Mouse (Mus musculus) small intestine, adult 10 weeks (tissue): ENCODE measurements around the gene Elovl1. TPM values are rescaled to one million over a fixed set of nuclear protein-coding genes. Genes with fewer than 3 reads are reported as not detected.

Experiments
- polyA plus RNA-seq: library from polyadenylated mRNA; stranded (reverse); fragments of 350-450 nt; fragmentation: Illumina TruSeq; extraction: RNeasy Lipid Tissue Mini Kit (QIAGEN cat#74804); gene quantifications from one replicate; pipeline ENCODE4 v1.2.3, GENCODE M21; 2014; ENCODE audit warnings: low replicate concordance

Elovl1 gene
- polyA plus RNA-seq, result 22.9 TPM

DNA sequence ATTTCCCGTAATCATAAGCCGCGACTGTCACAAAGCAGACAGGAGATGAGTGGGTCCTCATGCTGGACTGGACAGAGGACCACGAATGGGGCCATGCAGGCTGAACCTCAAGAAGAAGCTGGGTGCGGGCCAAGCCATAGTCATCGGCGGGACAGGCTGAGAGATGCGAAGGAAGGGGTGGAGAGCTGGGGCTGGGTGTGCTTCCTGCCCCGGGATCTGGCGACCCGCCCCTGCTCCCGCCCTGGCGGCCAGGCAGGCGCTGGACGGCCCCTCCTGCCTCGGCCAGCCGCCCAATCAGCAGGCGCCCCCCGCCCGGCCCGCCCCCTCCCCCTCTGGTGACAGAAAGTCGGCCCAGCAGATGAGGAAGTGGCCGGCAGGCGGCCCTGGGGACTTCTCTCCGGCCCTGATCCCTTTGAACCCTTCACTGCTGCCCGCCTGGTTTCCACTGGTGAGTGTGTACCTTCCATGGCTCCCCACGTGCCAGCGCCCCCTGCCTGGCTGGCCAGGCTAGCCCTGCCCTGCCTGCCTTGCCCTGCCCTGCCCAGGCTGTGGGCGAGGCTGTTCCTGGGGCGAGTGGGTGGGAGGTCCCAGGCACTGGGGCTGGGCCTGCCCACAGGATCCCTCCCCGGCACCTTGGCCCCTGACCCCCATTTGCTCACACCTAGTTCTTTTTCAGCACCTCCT, at the start of gene Elovl1:
TSS of gene Elovl1 (plus strand) at position 326 of the 684 bp plus-strand sequence.

DNA sequence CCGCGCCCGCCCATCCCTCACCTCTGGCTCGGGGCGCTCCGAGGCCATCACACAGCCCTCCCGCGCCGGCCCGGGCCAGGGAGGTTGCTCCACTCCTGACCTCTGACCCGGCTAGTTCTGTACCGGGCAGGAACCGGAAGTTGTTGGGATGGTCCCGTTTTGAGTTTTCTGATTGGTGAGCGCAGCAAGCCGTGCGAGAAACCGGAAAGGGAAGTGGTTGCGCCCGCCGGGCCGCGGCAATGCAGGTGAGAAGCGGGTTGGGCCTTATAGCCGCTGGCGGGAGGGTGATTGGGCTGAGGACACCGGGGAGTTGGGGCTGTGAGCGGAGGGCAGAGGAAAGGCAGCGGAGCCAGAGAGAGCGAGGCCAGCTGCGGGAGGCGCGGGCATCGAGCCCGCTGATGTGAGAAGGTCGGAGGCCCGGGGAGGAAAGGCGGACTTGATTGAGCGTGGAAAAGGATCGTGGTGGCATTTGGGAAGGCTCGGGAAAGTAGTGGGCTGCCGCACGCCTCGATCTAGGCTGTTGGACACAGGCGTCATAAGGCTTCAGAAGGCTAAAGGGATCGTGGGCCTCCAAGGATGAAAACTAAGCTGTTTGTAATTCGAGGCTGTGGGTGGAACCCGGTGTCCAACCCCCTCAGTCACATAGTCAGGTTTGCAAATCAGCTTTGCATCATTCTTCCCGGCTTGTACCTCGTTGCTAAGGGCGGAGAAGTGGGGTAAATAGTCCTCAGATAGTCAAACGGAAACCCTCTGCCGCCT, 18.6 kb upstream of the Elovl1 start, which contains the start of the genes Szt2 and Med8:
TSS of gene Szt2 (minus strand) at position 132 of the 759 bp plus-strand sequence.
TSS of gene Med8 (plus strand) at position 196 of the 759 bp plus-strand sequence.

DNA sequence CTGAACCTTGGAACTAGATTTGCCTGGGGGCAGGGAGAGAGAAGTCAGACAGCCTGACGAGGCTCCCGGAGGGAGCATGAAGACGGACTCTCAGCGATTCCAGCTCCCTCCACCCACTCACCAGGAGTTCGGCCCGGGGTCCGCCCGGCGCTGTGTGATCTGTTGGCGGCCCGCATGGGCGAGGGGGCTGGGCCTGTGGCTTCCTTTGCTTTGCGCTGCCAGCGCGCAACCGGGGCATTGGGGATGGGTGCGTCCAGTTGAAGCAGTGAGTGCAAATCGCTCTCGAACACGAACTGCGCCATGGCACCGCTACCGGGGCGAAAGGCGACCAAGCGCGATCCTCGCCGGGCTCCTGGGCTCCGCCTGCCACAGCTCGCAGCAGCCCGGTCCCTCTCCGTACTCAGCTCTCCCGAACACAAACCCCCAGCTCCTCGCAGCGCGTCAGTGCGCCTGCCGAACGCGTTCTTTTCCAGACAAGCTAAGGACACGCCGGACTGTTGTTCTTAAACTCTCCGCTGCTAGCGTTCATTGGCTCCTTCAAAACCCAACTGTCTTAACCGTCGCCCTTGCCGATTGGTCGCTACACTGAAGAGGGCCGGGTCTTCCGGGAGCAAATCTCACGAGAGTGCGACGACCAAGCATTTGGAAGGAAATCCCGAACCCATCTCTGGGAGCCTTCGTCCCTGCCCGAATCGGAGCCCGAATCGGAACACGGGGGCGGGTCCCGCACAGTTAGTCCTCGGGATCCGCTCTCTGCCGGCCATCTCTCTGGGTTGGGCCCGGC, 9.1 kb downstream of the Elovl1 start, which contains the start of gene Cdc20:
TSS of gene Cdc20 (minus strand) at position 533 of the 784 bp plus-strand sequence.

DNA sequence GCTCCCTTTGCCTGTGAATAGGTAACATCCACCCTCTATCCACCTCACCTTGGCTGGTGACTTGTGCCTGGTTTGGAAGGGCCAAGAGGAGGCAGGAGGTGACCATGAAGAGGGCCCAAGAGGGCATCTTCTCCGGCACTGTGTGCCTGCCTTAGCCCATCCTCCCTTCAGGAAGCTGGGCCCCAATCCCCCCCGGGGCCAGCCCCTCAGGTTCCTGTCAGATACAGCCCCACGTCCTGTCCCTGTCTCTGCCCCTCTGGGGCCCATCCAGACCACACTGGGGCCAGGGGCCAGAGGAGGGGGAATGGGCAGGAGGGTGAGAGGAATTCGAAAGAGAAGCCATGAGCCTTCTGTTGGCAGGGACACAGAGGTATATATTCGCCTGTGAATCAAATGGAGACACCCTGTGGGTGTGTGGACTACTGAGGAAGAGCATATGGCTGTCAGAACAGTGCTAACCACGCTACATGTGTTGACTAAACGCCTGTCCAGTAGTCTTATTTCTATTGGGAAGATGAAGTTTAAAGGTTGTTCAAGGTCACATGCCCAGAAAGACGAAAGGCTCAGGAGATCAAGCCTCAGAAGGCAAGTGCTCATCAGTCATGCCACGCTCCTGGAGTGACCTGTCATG, 29.6 kb downstream of the Elovl1 start, which contains the start of gene Mpl:
TSS of gene Mpl (minus strand) at position 169 of the 631 bp plus-strand sequence.

Other genes starting within 250 kb of the Elovl1 start
- gene Kdm4a, start 248.1 kb upstream of the Elovl1 start, polyA plus RNA-seq, result 2.4 TPM
- 4.3 TPM for gene Ptprf, start 136.7 kb upstream of the Elovl1 start, polyA plus RNA-seq
- 0.22 TPM for gene Szt2, start 18.8 kb upstream of the Elovl1 start, polyA plus RNA-seq
- 40.3 TPM for gene Med8, start 18.8 kb upstream of the Elovl1 start, polyA plus RNA-seq
- gene Cdc20, start 9.3 kb downstream of the Elovl1 start, polyA plus RNA-seq, result 0.82 TPM
- not detected for gene Mpl, start 29.4 kb downstream of the Elovl1 start, polyA plus RNA-seq
- gene Tie1, start 62.0 kb downstream of the Elovl1 start, polyA plus RNA-seq, result 0.33 TPM
- gene 2610528J11Rik, start 98.9 kb downstream of the Elovl1 start, polyA plus RNA-seq, result 12.7 TPM
- gene Tmem125, start 116.0 kb downstream of the Elovl1 start, polyA plus RNA-seq, result 3.4 TPM
- gene Cfap57, start 192.7 kb downstream of the Elovl1 start, polyA plus RNA-seq, result not detected
- 9.5 TPM for gene Ebna1bp2, start 192.7 kb downstream of the Elovl1 start, polyA plus RNA-seq
- not detected for gene Olfr62, start 230.9 kb downstream of the Elovl1 start, polyA plus RNA-seq